Mouse (Mus musculus) thymus, postnatal 4 days (tissue): Measurements from ENCODE around the gene Madcam1.
A peak's percentile ranks its signal among the peaks of the same experiment; 100 is the strongest.

Source experiments
- DNase-seq: peaks from one replicate; pipeline ENCODE4 v3.0.0; 2021

Madcam1 gene

DNA sequence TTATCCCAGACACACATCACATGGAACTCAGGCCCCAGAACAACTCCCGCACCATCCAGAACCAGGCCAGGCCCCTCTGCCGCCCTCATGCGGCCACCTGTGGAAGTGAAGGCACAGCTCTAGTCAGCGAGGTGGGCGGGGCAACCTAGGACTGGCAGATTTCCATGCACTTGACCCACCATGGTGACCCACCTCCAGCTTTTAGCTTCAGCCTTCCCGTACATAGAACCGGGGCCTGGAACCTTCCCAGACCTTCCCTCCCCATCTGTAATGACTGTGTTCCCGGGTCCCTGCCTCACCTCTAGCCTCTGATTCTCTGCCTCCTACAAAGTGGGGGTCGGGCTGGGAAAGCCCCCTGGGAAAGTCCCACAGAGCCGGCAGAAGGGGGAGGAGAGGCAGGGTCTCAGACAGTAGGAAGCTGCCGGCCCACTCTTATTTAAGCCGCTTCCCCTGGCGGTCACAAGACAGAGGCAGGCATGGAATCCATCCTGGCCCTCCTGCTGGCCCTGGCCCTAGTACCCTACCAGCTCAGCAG, at the start of gene Madcam1:
Madcam1 (plus strand) TSS at position 429 of the 535 bp plus-strand sequence.
- peak; percentile 88 for DNase-seq

DNA sequence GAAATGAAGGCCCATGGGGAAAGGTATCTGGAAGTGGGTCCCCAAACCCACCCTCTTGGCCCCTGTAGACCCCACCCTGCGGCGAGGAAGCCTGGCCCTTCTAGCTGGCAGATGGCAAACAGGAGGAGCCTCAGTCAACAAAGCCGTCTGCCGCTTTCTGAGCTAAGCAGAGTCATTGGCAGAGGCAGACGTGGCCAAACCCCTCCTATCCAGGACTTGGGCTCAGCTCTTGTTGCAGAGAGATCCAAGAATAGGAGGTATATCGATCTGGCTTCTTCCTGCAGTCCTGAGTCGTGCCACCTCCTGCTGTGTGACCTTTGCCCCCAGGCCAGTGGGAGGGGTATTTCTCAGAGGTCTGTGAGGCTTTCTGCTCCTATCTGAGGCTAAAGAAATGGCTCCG, 48.5 kb upstream of the Madcam1 start:
- DNase-seq: no peak

DNA sequence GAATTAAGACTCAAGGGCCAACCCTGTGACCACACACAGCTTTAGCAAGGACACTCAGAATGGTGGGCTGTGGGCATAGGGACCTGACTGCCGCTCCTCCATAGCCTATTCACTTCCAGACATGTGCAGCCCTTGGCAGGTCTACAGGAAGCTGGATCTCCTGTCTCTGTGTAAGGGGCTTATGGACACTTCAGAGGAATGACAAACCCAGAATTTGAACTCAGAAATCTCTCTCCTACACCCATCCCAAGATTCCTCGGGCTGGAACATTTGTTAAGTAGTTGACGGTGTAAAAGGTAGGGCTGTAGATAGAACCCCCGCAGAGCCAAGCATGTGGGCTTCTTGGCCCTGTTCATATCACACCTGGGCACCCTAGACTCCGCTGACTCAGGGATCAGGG, 48.0 kb upstream of the Madcam1 start:
- no peak for DNase-seq

DNA sequence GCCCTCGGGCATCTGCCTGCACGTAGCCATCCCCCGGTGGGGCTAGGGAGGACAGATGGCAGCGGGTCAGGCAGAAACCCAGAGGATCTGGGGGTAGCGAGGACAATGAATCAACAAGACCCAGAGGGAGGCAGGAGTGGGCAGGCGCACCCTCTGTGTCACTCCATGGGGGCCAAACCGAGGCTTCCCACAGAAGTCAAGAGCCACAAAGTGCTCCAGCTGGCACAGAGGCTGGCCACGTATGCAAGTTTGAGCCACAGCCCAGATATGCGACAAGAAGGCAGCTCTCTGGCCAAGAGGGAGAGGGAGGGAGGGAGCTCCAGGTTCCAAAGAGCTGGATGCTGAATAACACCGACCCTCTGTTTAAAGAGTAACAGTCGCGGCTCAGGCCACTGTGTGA, 40.4 kb upstream of the Madcam1 start:
- DNase-seq: no peak

DNA sequence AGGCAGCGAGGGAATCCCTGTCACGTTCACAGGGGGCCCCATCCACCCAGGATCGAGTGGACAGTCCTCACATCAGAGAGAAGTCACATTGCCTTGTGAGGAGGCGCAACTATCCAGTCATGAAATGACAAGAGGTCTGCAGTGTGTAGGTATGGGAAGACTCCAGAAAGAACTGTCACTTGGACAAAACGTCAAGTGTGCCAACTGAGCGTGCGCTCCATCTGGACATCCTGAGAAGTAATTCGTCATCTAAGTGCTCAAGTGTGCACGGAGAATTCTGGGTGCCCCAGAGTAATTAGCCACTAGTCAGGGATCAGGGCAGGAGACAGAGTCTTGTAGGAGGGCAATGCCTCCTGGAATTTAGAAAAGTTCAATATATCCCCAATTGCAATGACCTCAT, 39.0 kb upstream of the Madcam1 start:
- DNase-seq: no peak

DNA sequence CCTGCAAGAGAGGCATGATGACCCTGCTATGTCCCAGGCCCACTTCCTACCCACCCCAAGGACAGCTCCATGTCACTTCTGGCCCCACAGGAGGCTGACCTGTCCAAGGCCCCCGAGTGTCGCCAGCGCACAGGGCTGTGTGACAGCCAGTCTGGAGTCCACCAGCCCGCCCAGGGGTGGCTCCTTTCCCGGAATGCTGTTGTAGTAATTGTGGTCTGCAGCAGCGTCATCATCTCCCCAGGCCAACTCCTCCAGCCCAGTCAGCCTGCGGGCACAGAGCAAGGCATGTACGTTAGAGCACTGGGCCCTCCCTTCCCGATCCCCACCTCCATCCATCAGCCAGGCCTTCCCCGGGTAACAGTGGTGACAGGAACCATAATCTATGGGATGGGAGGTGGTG, 38.2 kb upstream of the Madcam1 start:
- no peak for DNase-seq

DNA sequence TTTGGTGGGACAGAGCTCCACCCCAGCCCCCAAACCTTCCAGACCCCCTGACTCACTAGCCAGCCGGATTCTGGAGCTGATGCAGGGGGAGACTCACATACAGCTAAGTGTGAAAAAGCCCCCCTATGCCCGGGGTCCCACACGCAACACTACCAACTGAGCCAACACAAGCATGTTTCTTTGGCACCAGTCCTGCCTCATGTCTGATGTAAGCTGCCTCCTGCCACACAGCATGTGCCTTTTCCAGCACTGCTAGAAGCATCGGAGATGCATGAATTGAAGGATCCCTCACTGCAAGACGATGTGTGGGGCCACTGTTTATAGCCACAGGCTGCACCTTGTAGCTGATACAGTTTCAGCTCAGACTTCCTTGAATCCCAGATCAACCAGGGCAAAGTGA, 36.0 kb upstream of the Madcam1 start:
- no peak for DNase-seq

DNA sequence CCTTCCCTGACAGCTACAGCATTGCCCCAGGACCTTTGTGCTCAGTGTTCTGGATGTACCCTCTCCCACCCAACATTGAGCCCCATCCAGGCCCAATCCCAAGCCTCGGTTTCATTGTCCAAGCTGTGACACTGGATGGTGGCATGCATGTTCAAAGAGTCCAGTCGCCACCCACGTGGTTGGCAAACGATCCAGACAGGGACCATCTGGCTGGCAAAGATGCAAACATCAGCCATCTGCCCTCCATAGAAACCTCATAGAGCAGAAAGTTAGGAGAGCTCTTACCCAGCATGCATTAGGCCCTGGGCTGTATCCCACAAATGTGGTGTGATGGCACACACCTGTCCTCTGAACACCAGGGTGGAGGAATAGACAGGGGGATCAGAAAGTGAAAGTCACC, 32.9 kb upstream of the Madcam1 start:
- no peak for DNase-seq

DNA sequence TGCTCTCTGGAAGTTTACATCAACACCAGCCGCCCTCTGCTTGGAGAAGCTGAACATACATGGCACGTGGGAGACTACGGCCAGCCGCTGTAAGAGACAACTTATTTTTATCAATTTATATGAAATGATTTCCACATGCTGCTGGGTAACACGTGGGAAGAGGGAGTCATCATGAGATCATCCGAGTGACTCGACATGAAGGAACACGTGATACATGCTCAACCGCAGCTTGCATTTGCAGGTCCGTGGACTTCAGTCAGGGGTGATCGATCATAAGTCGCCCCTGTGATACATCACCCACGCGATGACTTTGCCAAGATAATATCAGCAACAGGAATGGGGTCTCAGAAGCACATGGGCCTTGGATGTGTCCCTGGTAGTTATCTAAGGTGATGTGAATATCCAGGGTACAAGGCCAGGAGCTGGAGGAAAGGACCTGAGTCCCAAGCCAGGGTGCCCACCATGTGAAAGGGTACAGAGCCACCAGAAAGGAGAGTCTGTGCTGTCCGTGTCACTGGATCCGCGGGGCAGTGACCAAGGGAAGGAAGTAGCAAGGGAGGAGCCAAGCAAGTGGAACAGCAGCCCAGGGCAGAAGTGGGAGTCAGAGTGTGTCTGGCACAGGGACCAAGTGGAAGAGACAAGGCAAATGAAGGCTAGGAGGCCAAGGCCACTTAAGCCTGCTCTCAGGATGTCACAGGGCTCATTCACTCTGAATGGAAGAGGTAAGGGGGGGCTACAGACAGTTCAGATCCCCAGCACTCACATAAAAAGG, 31.2 kb upstream of the Madcam1 start:
- DNase-seq: no peak

DNA sequence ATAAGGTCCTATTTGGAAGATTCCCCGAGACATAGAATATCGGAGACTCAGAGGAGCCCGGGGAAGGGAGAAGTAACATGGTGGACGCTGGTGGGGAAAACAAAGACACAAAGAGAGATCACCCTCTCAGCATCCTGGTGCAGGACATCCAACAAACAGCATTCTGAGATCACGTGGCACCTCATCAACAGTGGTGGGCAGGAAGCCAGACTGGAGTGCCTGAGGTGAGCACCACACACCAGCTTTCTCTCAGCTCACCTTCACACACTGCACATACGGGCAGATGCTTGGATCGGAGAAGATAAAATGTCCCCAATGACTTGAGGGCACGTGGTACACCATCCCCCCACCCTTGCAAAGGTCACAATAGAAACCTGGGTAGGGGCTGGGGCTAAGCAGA, 28.1 kb upstream of the Madcam1 start:
- DNase-seq: no peak

DNA sequence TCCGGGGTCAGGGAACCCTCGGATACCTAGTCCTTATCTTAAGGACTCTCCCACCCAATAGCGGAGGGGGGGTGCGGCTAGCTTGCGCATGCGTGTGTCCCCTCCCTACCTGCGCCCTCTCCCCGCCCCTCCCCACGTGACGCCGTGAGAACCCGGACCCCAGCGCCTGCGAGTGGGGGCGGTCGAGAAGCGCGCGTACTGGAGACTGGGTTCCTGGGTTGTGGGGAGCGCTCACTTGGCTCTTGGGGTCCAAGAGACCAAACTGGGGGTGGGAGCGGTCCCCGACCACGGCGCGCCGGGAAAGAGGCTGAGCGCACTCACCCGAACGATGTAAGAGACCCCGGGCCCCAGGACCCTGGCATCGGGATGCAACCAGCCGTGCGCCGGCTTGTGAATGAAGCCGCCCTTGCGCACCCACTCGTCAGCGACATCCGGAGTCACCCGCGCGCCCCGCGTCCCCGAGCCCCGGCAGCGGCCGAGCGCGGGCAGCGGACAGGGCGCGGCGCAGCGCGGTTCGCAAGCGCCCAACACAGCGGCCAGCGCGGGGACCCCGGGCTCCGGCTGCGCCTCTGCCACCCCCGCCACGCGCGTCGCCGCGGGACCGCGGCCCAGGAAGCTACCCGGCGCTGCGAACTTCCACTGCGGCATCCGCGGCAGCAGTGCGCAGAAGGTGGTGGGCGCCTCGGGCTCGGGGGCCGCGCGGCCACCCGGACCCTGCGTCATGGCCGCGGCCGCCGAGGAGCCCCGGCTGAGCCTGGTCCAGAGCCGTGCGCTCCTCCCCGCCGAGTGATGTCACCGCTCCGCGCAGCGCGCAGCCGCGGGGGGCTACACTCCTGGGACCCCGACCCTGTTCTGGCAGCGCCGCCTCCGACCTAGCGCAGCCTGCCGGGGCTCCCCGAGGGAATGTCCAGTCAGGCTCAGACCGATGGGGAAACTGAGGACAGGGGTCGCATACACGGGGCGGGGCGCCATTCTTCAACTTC, 26.9 kb upstream of the Madcam1 start, which contains the start of gene Shc2:
Shc2 (minus strand) TSS at position 791 of the 983 bp plus-strand sequence.
- DNase-seq: peak; percentile 23

DNA sequence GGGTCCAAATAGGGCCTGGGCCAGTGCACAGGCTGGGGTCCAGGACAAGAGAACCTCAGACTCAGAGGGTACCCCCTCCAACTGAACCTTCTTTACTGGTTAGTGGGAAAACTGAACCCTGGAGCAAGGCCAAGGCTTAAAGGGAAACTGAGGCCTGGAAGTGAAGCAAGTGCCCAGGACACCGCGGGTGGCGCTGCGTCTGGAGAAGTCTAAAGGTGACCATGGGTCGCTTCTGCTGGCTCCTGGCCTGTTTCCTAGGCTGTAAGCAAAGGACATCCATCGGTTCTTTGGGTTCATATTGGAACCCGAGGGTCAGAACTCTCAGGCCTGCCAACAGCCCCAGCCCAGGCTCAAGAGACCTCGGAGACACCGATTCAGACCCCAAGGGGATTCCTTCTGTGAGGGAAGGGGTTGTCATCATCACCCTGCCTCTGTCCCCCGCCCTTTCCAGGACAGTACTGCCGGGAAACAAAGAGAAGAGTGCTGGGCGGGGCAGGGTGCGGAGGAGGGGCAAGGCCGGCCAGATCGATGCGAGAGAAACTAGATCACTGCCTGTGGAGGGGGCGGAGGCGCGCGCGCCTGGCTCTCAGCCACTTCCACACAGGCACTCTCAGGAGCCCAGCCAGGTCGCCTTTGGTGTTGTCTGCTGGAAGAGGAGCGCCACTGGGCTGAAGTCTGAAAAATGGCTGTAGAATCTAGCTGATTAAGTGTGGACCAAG, 25.7 kb upstream of the Madcam1 start:
- DNase-seq: no peak

DNA sequence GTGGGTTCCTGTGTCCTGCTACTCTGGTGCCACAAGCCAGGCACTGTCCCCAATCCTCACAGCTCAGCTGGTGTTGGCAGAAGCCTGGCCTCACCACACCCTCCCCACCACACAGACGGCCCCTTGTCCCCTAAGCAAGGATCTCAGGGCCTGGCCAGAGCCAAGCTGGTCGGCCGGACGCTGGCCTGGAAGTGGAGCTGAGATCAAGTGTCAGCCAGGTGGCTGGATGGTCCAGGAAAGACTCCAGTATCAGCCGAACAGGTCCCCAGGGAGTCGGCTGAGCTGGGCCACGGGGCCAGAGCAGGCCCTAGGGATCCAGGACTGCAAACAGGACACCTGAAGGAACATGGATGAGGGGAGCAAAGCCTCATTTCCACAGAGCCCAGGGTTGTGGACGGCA, 18.6 kb upstream of the Madcam1 start, which contains the start of gene Odf3l2:
Odf3l2 (minus strand) TSS at position 28 of the 400 bp plus-strand sequence.
- DNase-seq: no peak

DNA sequence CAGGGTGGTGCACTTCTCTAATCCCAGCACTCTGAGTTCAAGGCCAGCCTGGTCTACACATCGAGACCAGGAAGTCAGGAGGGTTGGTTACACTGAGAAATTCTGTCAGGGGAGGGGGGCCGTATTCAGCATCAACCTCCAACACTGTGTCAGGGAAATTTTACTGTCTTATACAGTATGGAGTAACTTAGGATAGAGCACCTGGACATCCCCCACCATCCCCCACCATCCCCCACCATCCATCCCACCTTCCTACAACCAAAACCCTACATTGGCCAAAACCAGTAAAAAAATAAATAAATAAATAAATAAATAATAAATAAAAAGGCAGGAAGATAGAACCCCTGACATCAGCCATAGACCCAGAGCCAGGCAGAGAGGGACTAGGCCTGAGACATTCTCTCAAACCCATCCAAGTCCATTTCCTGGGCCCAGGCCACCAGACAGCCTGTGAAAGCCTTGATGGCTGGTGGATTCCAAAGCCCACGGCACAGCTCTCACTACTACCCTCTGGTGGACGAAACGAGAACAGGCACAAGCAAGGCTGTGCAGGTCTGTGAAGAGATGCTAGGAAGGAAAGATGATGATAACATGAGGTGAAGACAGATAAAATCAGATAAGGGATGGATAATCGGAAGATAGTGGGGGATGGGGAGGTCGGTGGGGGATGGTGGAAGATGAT, 15.1 kb upstream of the Madcam1 start:
- peak; percentile 82 for DNase-seq

DNA sequence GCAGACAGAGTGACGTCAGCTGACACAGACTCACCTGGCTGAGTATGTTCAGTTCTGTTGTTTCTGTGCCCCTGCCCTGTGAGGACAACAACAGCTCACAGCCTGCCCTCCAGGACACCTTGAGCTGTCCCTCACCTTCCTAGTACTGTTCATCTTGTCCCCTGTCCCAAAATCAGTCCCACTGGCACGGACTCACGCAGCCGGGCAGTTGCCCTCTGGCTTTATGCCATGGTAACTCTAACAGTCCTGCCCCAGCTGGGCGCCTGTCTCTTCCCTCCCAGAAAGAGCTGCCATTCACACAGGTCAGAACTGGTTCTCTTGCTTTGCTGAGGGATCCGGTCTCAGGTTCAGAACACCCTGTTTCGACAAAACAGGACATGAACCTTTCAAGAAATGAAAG, 11.6 kb upstream of the Madcam1 start:
- no peak for DNase-seq

DNA sequence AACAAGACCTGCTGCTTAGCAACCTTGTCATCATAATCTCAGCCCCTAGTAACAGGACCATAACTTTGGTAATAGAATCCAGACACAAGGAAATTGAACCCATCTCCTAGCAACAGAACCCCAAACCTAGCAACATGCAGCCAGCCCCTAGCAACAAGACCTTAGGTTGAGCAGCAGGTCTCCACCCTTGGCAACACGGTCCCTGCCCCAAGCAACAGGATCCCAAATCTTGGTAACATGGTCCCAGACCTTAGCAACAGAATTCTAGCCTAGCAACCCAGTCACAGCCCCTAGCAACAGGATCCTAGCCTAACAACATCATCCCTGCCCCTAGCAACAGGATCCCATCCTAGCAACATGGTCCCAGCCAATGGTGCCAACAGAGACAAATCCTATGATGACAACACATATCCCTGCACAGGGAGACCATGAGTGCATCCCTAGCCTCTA, 9.4 kb upstream of the Madcam1 start:
- no peak for DNase-seq

DNA sequence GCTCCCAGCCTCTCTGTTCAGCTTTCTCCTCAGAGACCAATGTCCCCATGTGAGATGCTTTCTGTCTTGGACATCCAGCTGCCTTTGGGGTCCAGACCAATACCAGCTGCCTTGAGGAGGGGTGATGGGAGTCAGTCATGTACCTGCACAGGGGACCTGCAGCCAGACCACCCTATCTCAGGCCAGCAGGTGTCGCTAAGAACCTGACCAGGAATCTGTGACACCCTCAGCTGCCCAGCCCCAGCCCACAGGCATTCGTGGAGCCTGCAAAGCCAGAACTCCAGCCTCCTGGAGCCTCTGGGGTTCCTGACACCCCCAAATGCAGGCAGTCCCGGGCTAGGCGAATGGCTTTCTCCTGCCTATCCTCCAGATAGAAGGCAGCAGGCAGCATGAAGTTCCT, 5.5 kb upstream of the Madcam1 start:
- DNase-seq: peak; percentile 72

DNA sequence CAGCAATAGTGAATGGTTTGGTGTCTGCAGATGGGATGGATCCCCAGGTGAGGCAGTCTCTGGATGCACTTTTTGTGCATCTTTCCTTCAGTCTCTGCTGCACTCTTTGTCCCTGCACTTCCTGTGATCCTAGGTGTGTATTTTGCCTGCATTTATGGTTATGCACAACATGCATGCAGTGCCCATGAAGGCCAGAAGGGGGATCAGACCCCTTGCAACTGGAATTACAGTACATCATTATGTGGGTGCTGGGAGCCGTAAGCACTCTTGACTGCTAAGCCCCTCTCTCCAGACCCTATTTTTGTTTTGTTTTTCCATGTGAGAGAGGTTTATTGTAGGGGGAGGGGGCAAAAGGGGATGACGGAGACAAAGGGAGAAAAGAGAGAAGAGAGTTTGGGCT, 4.1 kb upstream of the Madcam1 start:
- peak; percentile 66 for DNase-seq

DNA sequence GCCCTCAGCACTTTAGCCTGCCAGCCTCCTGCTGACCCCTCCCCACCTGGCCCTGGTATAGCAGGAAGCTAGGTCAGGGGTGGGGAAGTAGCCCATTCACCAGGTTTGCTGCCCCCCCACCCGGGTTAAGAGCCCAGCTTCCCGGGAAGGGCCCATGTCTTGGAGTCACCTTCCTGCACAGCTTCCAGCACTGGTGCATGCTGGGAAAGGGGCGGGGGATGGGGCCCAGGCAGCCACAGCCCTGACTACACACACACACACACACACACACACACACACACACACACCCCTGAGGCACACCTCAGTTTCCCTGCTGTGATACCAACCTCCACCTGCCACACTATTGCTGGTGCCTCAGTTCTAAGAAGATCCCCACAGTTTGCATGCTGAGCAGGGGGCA, 2.5 kb upstream of the Madcam1 start:
- no peak for DNase-seq

DNA sequence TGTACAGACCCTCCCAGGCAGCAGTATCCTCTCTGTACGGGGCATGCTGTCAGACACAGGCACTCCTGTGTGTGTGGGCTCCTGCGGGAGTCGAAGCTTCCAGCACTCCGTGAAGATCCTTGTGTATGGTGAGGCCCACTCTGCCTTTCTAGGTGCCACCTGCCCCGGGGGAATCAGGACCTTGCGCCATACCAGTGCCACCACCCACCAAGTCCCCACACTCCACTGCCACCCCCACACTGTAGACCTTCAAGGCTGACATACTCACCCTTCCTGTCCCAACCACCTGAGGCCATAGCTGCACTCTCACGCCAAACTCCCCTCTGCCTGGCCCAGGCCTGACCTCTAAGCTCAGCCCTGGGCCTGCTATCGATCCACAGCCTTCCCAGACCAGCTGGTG, 692 bp downstream of the Madcam1 start:
- DNase-seq: no peak

DNA sequence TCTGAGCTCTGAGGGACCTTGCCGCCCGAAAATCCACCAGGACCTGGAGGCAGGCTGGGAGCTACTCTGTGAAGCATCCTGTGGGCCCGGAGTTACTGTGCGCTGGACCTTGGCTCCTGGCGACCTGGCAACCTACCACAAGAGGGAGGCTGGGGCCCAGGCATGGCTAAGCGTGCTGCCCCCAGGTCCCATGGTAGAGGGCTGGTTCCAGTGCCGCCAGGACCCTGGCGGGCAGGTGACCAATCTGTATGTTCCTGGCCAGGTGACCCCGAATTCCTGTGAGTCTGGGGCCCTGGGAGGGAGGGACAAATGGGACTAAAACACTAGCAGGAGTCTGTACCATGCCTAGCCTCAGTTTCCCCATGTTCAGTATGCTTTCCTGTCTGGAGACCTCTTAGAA, 2.1 kb downstream of the Madcam1 start:
- DNase-seq: no peak

DNA sequence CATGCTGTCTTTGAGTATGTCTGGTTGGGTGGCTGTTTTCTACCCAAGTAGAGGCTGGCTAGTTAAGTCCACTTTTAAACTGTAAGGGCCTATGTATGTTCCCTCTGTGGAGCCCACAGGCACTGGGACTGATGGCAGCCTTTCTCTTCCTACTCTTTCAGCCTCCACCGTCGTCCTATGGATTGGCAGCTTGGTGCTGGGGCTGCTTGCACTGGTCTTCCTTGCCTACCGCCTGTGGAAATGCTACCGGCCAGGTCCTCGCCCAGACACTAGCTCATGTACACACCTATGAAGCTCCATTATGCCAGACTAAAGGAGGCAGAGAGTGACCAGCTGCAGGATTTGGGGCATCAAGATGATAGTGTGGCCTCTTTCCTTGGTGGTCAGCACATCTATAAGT, 3.7 kb downstream of the Madcam1 start:
- DNase-seq: no peak
